Mouse (Mus musculus) thymus, postnatal 25 days (tissue): ENCODE results near the gene Glis2.

ENCODE experiments used
- DNase-seq: peaks from one replicate; pipeline ENCODE4 v3.0.0; 2022

Gene Glis2

DNA sequence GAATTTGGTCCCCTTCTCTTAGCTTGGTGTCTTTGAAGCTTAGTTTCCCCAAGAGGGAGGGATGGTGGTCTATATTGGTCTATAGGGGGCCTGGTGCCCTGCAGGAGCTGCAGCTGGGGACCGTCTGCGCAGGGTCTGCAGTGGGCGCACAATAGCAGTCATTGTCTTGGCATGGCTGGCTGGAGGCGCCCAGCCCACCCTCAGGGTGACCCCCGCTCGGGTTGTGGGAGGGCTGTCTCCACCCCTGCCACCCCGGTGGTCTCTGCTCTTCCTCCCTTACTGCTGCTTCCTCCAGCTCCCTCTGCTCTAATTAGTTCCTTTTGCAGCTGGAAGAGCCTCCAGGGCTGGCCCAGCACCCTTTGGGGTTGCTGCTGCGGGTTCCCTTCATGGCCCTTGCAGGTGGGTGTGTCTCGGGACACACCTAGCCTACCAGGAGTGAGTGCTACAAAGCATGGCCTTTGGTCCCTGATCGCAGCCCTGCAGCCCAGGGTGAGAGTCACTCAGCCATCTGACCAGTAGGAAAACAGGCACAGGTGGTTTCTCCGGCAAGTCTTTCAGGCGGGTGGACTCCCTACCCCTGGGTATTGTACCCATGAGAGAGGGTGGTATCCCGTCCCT, 11.1 kb downstream of the Glis2 start:
- DNase-seq, result no peak

- no peak for DNase-seq
Observed at GRCm38 (mm10) chr16:4606431-4607084, 12.0 kb downstream of the Glis2 start.

DNA sequence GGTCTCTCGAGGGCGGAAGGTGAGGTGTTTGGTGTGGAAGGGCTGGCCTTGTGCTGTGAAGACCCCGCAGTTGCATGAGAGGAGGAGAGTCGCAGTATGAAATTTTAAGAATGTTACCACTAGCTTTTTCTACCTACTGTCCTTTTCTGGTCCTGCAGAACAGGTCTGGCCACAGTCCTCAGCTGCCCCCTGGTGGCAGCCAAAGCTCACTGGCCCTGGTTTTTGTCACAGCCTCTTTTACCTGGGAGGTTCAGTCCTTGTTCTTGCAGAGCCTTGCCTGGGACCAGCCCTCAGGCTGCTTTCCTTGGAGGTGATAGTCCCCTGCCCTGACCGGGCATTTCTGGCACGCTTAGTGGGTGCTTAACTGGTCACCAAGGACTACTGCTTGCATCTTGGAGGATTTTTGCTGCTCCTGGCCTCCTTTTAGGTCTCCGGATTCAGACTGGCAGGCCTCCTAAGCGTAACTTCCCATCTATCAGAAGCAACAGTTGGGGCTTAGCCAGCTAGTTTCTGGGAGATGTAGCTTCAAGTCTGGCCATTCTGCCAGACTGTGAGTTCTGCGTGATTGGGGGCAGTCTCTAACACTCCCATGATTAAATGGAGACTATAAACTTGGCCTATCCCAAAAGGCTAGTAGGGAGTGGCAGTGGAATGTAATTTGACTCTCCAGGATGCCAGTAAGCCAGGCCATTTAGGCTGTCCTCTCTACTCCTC, 13.5 kb downstream of the Glis2 start:
- peak; percentile 85 for DNase-seq

DNA sequence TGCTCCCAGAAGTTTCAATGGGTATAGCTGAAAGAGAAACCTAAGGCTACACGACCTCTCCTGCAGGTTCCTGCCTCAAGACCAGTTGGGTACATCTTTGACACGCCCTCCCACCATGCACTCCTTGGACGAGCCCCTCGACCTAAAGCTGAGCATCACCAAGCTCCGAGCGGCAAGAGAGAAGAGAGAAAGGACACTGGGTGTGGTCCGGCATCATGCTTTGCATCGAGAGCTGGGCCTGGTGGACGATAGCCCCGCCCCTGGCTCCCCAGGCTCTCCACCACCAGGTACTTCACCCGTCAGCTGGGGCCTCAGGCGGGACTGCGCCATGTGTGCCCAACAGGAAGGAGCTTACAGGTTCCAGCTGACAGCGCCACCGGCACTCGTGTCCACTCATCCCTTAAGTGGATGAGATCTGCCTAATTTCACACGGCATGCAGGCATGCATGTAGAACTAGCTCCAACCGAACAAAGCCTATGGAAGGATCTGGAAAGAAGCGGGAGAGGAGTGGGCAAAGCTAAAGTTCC, 14.1 kb downstream of the Glis2 start:
- no peak for DNase-seq

- DNase-seq, result no peak
Observed at GRCm38 (mm10) chr16:4611193-4611592, 16.7 kb downstream of the Glis2 start.

DNA sequence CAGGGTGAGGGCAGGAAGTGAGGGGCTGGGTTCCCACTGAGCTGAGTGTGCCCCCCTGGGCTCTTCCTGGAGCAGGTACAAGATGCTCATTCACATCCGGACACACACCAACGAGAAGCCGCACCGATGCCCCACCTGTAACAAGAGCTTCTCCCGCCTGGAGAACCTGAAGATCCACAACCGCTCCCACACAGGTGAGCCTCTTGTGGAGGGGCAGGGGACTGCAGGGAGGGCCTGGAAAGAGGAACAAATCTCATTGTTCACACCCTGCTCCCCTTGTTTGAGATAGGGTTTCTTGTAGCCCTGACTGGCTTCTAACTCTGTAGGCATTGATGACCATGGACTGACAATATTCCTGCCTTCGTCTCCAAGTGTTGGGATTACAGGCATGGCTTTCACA, 17.2 kb downstream of the Glis2 start:
- no peak for DNase-seq

- no peak for DNase-seq
Observed at GRCm38 (mm10) chr16:4613736-4614135, 19.2 kb downstream of the Glis2 start.

GRCm38 (mm10) chr16:4614639-4615038, 20.1 kb downstream of the Glis2 start:
- DNase-seq, result no peak

DNA sequence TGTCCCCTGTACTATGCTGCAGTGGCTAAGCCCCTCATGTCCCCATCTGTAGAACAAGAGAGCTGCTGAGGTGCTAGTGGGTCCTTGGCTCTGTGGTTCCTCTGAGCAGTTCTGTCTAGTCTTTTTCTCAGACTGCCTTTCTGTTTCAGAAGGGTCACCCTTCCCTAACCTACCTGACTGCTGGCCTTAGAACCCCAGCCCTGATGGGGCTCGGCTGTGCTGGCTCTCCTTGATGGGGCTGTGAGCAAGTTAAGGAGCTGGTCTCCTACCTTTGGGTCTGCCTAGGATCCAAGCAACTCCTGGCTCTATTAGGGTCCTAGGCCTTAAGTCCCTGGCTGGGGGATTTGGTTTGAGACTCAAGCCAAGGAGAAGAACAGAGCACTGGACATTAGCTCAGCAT, 20.8 kb downstream of the Glis2 start:
- DNase-seq, result no peak

- DNase-seq, result no peak
Observed at GRCm38 (mm10) chr16:4616829-4617228, 22.3 kb downstream of the Glis2 start.

- DNase-seq, result no peak
Observed at GRCm38 (mm10) chr16:4624074-4624473, 29.6 kb downstream of the Glis2 start.

GRCm38 (mm10) chr16:4624481-4625110, 30.1 kb downstream of the Glis2 start, which contains the start of gene Pam16:
Pam16 (minus strand) TSS chr16:4624988.
- DNase-seq, result peak; percentile 89

- DNase-seq, result no peak
Observed at GRCm38 (mm10) chr16:4627105-4627504, 32.6 kb downstream of the Glis2 start.

- no peak for DNase-seq
Observed at GRCm38 (mm10) chr16:4628898-4629419, 34.4 kb downstream of the Glis2 start.

GRCm38 (mm10) chr16:4629950-4630349, 35.4 kb downstream of the Glis2 start:
- DNase-seq, result peak; percentile 86

DNA sequence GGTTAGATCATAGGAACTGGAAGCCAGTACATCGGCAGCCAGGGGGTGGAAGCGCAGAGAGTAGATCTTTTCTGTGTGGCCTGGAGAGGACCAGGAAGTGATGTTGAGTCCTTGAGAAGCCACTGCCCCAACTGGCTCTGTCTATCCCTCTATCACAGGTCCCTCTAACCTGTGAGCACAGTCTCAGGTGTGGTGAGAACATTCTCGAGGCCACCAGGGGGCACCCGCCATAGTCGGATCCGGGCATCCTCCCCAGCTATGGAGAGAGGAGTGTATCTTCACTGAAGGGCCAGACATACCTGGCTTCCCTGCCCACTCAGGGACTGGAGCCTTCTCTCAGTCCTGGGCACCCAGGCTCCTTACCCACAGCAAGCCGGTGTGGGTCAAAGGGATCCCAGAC, 37.5 kb downstream of the Glis2 start:
- no peak for DNase-seq

DNA sequence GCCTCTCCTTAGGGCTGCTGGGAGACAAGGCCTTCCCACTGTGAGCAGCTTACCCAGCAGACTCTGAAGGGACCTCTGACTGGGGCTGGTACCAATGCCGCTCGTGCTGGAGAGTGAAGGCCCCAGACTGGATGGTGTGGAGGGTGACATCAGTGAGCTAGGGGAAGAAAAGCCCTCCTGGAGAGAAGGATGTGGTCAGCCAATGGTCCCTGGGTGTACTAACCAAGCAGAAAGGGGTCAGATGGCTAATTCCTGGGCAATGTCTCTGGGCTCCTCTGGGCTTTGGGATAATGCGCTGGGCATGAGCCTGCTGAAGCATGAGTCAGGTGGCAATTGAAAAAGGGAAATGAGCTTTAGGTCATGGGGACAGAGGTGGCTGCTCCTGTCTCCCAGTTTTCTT, 39.1 kb downstream of the Glis2 start:
- no peak for DNase-seq

- DNase-seq, result no peak
Observed at GRCm38 (mm10) chr16:4634681-4635080, 40.2 kb downstream of the Glis2 start.

- no peak for DNase-seq
Observed at GRCm38 (mm10) chr16:4635760-4636159, 41.2 kb downstream of the Glis2 start.

- DNase-seq, result no peak
Observed at GRCm38 (mm10) chr16:4638891-4639390, 44.4 kb downstream of the Glis2 start.

DNA sequence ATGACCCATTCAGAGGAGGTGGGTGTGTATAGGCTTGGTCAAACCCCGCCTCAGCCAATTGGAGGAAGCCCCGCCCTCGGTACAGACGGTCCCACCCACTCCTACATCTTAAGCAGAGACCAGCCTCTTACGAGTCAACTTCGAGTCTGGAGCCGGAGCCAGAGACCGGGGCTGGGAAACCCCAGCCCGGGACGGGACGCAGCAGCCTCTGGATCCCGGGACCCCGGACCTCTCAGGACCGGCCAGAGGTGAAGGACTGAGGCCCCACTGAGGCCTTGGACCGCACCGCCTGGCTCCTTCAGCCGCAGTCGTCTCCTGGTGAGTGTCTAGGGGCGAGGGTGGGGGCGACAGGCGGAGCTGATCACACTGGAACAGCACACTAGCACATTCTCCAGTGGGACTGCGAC, 45.3 kb downstream of the Glis2 start, which contains the start of the genes Vasn and Dnaja3:
Vasn (plus strand) TSS at position 111 of the 407 bp plus-strand sequence.
Dnaja3 (plus strand) TSS at position 159 of the 407 bp plus-strand sequence.
- DNase-seq, result no peak

- DNase-seq, result no peak
Observed at GRCm38 (mm10) chr16:4640267-4641005, 45.9 kb downstream of the Glis2 start.
